Mouse (Mus musculus) frontal cortex, postnatal 25 days (tissue): ENCODE data around the gene Atp23.

ENCODE experiments used
- DNase-seq, 2 experiments: peaks; one replicate each; pipeline ENCODE4 v3.0.0; 2022; ENCODE audit warnings: low spot score in 2 of 2

Atp23 gene

DNA sequence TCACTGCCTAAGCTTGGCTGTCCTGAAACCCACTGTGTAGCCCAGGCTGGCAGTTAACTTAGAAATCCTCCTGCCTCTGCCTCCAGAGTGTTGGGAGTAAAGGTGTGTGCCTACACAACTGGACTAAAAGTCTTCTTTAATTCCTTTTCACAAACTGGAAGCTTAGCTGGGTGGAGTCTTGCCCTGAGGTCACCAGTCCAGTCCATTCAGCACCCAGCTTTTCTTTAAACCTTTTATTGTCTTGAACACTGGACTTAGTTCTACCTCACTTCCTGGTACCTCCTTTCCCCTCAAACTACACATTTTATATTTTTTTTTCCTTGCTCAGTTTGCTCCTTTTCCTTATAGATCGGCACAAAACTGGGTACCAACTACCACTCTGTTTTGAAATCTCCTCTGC, 10.3 kb upstream of the Atp23 start:
- DNase-seq = no peak

- no peak for DNase-seq
Measured at GRCm38 (mm10) chr10:126906811-126907210, 5.7 kb upstream of the Atp23 start.

- peak; percentile 73 to 86 for DNase-seq
Measured at GRCm38 (mm10) chr10:126905650-126906075, 4.5 kb upstream of the Atp23 start.

- no peak for DNase-seq
Measured at GRCm38 (mm10) chr10:126905086-126905485, 3.9 kb upstream of the Atp23 start.

DNA sequence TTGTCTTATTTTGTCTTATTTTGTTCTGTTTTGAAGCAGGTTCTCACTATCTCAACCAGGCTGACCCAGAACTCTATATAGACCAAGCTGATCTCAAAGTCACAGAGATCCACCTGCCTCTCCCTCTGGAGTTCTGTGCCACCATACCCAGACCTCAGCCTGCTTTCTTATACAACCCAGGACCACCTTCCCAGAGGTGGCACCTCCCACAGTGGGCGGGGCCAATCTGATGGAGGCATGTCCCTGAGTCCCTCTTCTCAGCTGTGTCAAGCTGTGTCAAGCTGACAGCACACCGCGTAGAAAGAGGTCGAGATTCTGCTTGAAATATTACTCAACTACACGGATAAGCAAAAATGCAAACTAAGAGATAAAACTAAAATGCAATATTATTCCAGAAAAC, 3.1 kb upstream of the Atp23 start:
- DNase-seq = no peak

- DNase-seq = no peak
Measured at GRCm38 (mm10) chr10:126901488-126901843, 311 bp upstream of the Atp23 start.

GRCm38 (mm10) chr10:126895891-126896290, 5.3 kb downstream of the Atp23 start:
- no peak for DNase-seq

DNA sequence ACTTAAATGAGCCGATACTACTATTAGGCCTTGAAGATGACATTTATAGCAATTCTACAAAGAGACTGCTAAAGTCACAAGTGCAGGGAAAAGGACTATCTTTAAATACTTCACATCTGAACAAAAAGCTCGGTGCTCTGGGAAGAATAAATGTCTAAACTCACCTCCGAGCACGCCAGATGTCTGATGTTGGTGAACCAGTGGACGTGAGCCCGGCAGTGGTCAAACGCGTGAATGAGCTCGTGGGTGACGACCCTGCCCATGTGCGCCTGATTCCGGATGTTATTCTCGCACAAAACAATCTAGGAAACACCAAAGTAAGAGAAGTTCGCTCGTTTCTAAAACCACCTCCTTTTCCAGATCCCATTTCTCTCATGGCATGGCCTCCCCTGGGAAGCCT, 7.1 kb downstream of the Atp23 start:
- DNase-seq = no peak

- no peak for DNase-seq
Measured at GRCm38 (mm10) chr10:126893145-126893544, 8.0 kb downstream of the Atp23 start.

DNA sequence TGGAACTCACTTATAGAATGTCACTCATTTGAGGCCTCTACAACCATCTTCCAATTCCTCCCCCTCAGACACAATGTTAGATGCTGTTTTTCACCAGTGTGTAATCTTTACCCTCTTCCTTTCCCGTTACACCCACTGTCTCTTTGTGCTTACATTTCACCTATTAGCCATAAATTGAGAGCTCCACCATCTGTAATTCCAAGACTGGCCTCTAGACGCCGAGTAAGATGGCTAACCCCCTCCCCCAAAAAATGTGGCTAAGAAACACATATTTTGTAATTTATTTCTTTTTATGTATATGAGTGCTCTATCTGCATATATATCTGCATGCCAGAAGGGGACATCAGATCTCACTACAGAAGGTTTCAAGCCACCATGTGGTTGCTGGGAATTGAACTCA, 27.4 kb downstream of the Atp23 start:
- DNase-seq = no peak

DNA sequence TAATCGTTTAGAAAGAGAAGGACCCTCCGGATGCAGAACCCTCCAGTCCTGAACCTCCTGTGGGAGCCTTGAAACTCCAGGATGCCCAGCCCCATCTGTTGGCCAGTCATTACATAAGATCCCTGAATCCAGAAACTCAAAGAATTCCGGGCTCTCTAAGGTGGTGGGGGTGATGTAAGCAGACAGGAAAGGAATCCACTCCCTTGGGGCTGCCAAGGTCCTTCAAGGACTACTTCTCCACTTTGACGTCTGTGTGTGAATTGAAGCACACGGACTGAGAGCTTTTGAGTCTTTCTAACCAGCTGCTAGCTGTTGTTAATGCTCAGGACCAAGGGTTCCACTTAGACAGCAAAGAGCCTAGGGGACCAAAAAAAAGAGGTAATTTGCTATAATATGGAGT, 28.9 kb downstream of the Atp23 start:
- DNase-seq = no peak

GRCm38 (mm10) chr10:126869372-126870318, 31.5 kb downstream of the Atp23 start:
- DNase-seq = peak; percentile 65 to 77

GRCm38 (mm10) chr10:126865284-126865683, 35.9 kb downstream of the Atp23 start:
- DNase-seq = no peak

DNA sequence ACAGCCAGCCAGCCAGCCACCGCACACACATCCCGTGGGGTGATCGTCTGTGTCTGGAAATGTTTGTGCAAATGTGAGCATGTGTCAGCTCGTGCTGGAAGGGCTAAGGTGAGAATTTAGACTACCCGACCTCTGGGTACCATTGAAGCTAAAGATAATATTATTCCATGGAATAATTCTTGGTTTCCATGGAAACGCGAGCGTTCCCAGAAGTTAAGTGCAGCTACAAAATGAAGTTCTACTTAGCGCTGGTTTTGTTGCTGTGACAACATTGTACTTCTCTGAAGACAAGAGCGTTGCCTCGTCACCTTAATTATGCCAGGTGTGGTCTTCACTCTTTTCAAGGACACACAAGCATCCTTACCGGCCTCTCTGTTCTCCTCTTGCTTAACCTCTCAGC, 39.0 kb downstream of the Atp23 start:
- DNase-seq = no peak

- DNase-seq = peak in 1 of 2 experiments; percentile 44
Measured at GRCm38 (mm10) chr10:126853286-126853685, 47.9 kb downstream of the Atp23 start.

DNA sequence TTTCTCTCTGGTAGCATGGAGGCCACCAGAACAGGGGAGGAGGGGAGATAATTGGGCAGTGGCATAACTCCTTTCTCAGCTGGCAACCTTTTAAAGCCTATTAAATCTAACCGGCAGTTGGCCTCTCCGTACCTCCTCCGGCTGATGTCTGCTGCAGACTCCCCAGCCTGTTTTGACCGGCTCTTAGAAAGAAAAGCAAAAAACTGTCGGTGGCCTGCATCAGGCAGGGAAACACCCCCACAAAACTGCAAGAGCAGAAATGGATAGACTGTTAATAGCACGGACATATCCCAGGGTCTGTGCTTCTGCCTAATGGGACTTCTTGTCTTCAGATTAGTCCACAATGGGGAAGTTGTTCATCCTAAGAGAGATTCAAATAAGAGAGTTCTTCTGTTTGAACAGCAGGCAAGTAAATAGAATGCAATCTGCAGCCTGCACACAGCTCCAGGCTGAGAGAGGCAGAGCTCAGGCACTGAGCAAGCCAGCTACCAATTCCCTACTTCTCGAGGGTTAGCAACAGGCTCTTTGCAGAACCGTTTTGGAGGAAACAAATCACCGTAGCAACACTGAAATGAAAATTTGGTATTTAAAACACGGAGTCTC, 55.7 kb downstream of the Atp23 start:
- peak in 1 of 2 experiments; percentile 23 for DNase-seq

DNA sequence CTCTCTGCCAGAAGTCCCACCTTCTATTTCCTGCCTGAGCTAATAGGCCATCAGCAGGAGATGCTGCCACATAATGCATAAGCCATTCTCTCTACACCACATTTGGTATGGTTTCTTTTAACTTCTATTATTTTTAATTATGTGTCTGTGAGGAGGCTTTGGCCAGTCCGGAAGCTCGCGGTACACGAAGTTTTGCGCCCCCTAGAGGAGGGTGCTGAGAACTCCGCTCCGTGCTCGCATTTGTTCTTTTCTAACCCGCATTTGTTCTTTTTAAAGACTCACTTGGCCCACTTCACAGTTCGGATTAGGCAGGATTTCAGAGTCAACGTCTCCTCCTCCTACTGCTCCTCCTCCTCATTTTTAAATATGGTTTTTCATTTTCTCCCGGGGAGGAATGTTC, 56.5 kb downstream of the Atp23 start:
- DNase-seq = peak; percentile 52 to 70

DNA sequence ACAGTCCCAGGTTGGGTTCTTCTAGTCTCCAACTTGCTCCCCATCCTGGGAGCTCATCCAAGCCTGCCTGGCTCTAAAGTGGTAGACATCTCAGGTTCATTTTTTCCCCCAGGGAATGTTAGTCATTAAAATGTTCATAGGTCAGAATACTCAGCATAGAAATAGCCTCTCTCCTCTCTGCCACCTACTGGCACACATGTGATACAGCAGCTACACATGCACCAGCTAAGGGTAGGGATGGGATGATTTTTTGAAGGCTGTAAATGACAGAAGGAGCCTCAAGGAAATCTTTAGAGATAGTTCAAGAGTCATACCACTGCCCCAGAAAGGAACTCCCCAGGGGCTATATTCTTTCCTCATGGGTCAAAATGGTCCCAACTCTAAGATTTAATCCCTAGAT, 60.9 kb downstream of the Atp23 start:
- DNase-seq = no peak

DNA sequence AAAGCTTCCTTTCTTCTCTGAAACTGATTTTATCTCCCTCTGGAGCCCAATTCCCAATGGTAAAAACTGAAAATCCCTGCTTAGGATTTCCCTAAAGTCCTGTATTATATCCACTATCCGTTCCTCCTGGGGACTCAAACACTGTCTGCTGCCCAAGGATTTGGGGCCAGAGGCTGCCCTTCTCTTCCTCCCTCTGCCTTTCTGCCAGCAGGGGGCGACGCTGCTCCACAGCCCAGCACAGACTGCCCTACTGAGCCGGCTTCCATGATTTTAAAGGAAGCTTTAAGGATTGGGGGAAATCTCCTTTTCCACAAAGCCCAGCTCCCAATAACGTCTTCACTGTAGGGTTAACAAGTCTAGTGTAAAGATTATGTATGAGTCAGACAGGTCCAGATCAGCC, 68.1 kb downstream of the Atp23 start:
- no peak for DNase-seq

DNA sequence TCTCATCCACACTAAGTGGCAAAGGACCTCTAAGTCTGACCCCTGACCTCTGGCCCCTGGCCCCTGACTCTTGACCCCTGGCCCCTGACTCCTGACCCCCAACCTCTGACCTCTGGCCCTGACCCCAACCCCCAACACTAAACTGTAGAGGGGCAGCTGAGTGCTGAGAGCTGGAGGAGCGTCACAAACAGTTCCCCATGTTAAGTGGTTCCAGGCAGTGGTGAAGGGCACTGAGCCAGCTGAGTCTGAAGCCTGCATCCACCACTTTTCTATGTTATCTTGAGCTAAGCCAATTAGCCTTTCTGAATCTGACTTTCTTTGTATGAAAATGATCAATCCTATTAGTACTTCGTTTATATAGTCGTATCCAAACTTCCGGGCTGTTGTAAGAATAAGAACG, 69.8 kb downstream of the Atp23 start:
- no peak for DNase-seq

- DNase-seq = no peak
Measured at GRCm38 (mm10) chr10:126828618-126829017, 72.5 kb downstream of the Atp23 start.

DNA sequence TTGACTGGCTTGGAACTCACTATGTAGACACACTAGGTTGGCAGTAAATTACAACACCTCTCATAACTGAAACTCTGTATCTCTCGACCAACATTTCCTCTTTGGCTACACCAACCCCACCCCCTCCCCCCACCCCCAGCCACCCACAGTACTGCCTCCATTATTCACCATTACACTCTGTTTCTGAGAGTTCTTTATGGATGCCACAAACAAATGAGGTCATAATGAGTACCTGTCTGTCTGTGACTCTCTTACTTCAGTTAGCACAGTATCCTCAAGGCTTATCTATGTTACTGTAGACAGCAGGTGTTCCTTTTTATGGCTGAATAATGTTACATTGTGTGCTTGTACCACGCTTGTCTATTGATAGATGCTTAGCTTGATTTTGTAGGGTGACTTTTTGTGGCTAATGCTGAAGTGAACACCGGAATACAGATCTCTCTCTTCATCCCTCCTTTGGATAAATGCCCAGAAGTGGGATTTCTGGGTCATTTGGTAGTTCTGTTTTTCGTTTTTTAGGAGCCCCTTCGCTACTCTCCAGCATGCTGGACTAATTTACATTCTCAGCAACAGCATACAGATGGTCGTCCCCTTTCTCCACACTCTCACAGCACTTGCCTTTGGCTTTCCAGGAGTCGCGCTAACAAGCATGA, 73.1 kb downstream of the Atp23 start:
- DNase-seq = no peak

GRCm38 (mm10) chr10:126826982-126827381, 74.2 kb downstream of the Atp23 start:
- DNase-seq = no peak
